Mouse (Mus musculus) heart, embryonic 12.5 days (tissue): Measurements from ENCODE around the gene Rdh9. TPM values are rescaled to one million over a fixed set of nuclear protein-coding genes. Genes with fewer than 3 reads are reported as not detected.

Source experiments
- ATAC-seq: fragments of 200-750 bp; cut with Nextera tagmentation; 2 replicates; pipeline ENCODE4 v1.8.0; 2017; ENCODE audit warnings: moderate TSS enrichment, moderate library complexity; ENCODE audit not compliant: insufficient number of reproducible peaks, low FRiP score
- H3K27ac ChIP-seq: fragments of 300-500 bp; sonication (generic); 2 replicates; pipeline ENCODE4 v1.5.1; 2016; ENCODE audit warnings: mild to moderate bottlenecking, moderate library complexity; ENCODE audit not compliant: poor library complexity, severe bottlenecking
- H3K27me3 ChIP-seq: fragments of 300-500 bp; sonication (generic); replicated peaks from 2 replicates; pipeline ENCODE4 v1.6.1; 2016; ENCODE audit warnings: mild to moderate bottlenecking, moderate library complexity
- H3K36me3 ChIP-seq: fragments of 300-500 bp; sonication (generic); 2 replicates; pipeline ENCODE4 v1.6.1; 2016; ENCODE audit warnings: mild to moderate bottlenecking, moderate library complexity
- H3K4me1 ChIP-seq: fragments of 300-500 bp; sonication (generic); replicated peaks from 2 replicates; pipeline ENCODE4 v1.6.1; 2016; ENCODE audit warnings: mild to moderate bottlenecking
- H3K4me2 ChIP-seq: fragments of 300-500 bp; sonication (generic); 2 replicates; pipeline ENCODE4 v1.6.1; 2016; ENCODE audit warnings: mild to moderate bottlenecking, moderate library complexity
- H3K4me3 ChIP-seq: fragments of 300-500 bp; sonication (generic); 2 replicates; pipeline ENCODE4 v1.5.1; 2016; ENCODE audit warnings: mild to moderate bottlenecking
- H3K9ac ChIP-seq: fragments of 300-500 bp; sonication (generic); 2 replicates; pipeline ENCODE4 v1.6.1; 2016; ENCODE audit warnings: mild to moderate bottlenecking, moderate library complexity
- H3K9me3 ChIP-seq: fragments of 300-500 bp; sonication (generic); replicated peaks from 2 replicates; pipeline ENCODE4 v1.6.1; 2016; ENCODE audit warnings: mild to moderate bottlenecking, moderate library complexity
- WGBS: fragments of 180-500 bp; shearing (Covaris S2); methylation state at CpG from one replicate; pipeline ENCODE4 v1.1.7; 2016; 5-methylcytosine and 5-hydroxymethylcytosine counted together
- polyA plus RNA-seq: library from polyadenylated mRNA; unstranded; fragments of >200 nt; fragmentation: Nextera tagmentation; extraction: Ambion mirVana; gene quantifications from 2 replicates; pipeline ENCODE4 v1.2.1, GENCODE M21; 2016

Rdh9 gene
- polyA plus RNA-seq, 1 experiment from 2014 or later: 0.10 TPM

DNA sequence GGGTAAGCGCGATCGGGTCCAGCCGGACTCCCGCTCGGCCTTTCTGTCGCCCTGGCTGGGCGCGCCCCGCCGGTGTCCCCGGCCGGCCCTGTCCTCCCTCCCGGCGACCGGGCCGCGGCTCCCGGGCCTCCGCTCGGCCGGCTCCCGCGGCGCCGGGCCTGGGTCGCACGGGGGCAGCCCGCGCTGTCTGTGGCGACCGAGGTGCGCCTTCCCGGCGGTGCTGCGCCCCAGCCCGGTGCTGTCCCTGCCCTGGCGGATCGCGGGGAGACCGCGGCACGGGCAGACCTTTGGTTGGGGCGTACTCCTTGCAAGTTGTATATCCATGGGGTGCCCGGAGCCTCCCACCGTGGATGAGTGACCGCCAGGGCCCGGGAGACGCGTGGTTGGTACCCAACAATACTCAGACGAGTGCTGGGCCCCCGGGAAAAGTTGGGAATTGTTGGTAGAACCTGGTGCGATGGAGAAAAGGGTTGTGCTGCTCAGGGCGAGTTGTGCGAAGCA lies 36.5 kb upstream of the Rdh9 start:
- H3K4me3 ChIP-seq: peak overlapping the region; percentile 99
- H3K4me2 ChIP-seq: peak overlapping the region; percentile 77
- under 1% methylated on average over 50 of the region's 55 CpGs for WGBS
- H3K9ac ChIP-seq: peak overlapping the region; percentile 99
- no peaks in the 10 kb centered on the region for H3K9me3 ChIP-seq
- no peaks in the 10 kb centered on the region for H3K27me3 ChIP-seq
- peak; percentile 63 for ATAC-seq
- peaks cover 35% of the 10 kb centered on the region for H3K36me3 ChIP-seq
- peaks cover 14% of the 10 kb centered on the region for H3K4me1 ChIP-seq
- H3K27ac ChIP-seq: peak overlapping the region; percentile 74

DNA sequence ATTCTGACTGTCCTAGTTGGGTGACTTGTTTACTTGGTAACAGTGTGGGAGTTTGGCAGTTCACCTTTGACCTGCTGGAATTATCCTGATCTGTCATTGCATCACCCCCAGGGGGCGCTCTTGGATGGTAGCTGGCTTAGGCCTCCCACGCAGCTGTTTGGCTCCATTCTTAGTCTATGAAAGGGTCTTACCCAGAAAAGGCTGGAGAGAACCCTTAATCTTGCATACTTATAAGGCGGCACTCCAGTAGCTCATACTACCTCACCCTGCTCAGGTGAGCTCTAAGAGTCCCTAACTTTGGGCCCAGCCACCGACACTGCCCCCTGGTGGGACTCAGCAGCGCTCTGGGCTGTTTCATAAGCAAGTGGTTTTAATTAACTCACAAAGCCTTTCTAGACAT lies 31.5 kb upstream of the Rdh9 start:
- H3K4me1 ChIP-seq: peaks cover 29% of the 10 kb centered on the region
- no peak overlapping the region for H3K27ac ChIP-seq
- H3K9ac ChIP-seq: no peak overlapping the region
- ATAC-seq: no peak
- H3K4me2 ChIP-seq: no peak overlapping the region
- H3K9me3 ChIP-seq: no peaks in the 10 kb centered on the region
- H3K36me3 ChIP-seq: peaks cover 68% of the 10 kb centered on the region
- WGBS: 67% methylated on average over 5 of the region's 5 CpGs
- H3K27me3 ChIP-seq: no peaks in the 10 kb centered on the region
- no peak overlapping the region for H3K4me3 ChIP-seq

DNA sequence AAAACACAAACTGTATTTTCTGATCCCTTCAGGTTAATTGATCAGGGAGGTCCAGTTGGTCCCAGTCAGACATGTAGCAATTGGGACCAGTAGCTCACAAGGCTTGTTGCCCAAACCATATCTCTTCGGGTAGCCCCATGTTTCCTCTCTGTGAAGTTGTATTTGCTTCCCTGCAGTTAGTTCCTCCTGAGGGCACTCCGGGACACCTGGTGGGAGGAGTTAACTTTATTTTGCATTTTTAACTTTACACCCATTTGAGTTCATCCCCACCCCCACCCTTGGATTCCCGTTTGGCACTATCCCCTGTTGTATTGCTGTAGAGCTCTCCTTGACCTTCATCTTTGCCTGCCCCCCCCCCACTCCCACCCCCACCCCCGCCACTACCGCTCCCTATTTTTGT lies 30.3 kb upstream of the Rdh9 start:
- H3K9me3 ChIP-seq: no peaks in the 10 kb centered on the region
- peaks cover 71% of the 10 kb centered on the region for H3K36me3 ChIP-seq
- peaks cover 31% of the 10 kb centered on the region for H3K4me1 ChIP-seq
- no peak overlapping the region for H3K4me3 ChIP-seq
- no peak overlapping the region for H3K9ac ChIP-seq
- no peaks in the 10 kb centered on the region for H3K27me3 ChIP-seq
- no peak overlapping the region for H3K4me2 ChIP-seq
- 68% methylated on average over 5 of the region's 5 CpGs for WGBS
- no peak overlapping the region for H3K27ac ChIP-seq
- no peak for ATAC-seq

DNA sequence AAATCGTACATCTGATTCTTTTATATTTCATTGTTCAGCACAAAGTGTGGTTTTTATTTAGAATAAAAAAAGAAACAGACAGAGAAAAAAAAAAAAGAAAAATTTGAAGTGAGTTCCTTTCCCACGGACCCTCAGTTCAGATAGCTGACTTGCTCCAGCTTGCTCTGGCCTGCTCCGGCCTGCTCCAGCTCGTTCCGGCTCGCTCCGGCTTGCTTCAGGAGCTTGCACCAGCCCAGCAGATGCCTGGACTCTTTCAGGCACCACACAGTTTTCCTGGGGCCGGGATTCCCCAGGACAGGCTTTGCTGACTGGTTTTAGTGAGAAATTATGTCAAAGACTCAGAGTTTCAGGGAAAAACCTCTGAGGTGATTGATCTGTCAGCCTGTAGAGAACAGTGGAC lies 28.9 kb upstream of the Rdh9 start:
- ATAC-seq: no peak
- Histone ChIP-seq H3K4me1 (peaks cover 31% of the 10 kb centered on the region), H3K9me3 (no peaks in the 10 kb centered on the region), H3K9ac (peak overlapping the region; percentile 44; the same call in 1 of the 2 replicates), H3K4me2 (peak overlapping the region; percentile 61), H3K27me3 (no peaks in the 10 kb centered on the region), H3K36me3 (peaks cover 60% of the 10 kb centered on the region), H3K4me3 (peak overlapping the region; percentile 48; the same call in 1 of the 2 replicates), H3K27ac (peak overlapping the region; percentile 45)
- WGBS: 70% methylated on average over 8 of the region's 8 CpGs

DNA sequence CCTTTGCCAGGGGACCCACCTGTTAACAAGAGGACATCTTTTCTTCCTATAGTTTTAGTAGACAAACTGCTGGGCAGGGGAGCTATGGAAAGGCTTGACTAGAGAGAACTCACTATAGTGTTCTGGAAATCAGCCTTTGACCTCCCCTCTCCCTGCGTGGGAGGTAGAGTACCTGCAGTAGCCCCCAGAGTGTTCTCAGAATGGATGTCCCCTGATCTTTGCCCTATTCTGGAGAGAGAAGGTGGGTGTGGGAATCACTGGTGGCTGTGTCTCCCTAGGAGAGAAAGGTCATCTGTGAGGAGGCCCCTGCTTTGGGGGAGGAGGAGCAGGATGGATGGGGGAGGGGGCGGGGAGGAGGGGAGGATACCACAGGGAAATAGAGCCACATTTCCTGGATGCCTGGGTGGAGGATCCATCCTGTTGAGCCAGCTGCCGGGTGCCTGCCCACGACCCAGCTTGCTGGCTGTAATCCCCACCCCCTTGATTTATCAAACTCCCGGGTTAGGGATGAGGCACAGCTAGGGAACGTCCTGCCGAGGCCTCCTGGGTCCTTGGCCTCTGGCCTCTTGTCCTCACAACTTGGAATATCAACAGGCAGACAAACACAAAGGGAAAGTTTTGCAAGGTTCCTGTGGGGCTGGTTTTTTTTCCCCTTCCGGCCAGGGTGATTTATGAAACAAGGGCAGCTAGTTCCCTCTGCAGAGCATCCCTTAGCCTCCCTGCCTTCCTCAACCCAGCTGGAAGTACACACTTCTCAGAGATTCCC lies 27.2 kb upstream of the Rdh9 start:
- Histone ChIP-seq H3K36me3 (peaks cover 42% of the 10 kb centered on the region), H3K9ac (peak overlapping the region; percentile 72), H3K27ac (peak overlapping the region; percentile 75), H3K4me2 (peak overlapping the region; percentile 61), H3K4me1 (peaks cover 31% of the 10 kb centered on the region), H3K9me3 (no peaks in the 10 kb centered on the region), H3K4me3 (peak overlapping the region; percentile 48), H3K27me3 (no peaks in the 10 kb centered on the region)
- WGBS: 5% methylated on average over 8 of the region's 8 CpGs
- ATAC-seq: no peak

DNA sequence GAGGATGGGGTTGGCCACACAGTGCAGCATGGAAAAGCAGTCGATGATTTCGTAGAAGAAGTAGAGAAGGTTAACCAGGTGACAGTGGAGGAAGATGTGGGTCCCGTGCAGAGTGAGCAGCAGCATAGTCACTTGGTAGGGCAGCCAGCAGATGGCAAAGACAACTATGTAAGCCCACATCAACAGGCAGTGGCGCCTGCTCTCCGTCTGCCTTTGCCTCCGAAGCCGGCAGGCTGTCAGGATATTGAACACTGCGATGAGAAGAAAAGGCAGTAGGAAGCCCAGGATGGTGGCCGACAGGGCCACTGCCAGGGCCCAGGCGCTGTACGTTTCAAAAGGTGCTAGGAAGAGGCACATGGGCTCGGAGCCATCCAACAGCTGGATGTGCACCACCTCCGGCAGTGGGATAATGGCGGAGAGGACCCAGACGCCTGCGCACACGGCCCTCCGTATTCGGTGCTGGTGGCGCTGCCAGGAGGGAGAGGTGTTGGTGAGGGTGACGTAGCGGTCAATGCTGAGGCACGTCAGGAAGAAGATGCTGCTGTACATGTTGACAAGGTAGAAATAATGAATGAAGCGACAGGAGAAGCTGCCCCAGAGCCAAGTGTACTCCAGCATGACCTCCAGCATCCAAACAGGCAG lies 25.9 kb upstream of the Rdh9 start:
- peaks cover 41% of the 10 kb centered on the region for H3K4me1 ChIP-seq
- ATAC-seq: no peak
- H3K36me3 ChIP-seq: peaks cover 30% of the 10 kb centered on the region
- H3K4me3 ChIP-seq: peak overlapping the region; percentile 48
- WGBS: 42% methylated on average over 24 of the region's 24 CpGs
- no peaks in the 10 kb centered on the region for H3K27me3 ChIP-seq
- peak overlapping the region; percentile 75 for H3K27ac ChIP-seq
- peak overlapping the region; percentile 72 for H3K9ac ChIP-seq
- H3K9me3 ChIP-seq: no peaks in the 10 kb centered on the region
- H3K4me2 ChIP-seq: peak overlapping the region; percentile 61

DNA sequence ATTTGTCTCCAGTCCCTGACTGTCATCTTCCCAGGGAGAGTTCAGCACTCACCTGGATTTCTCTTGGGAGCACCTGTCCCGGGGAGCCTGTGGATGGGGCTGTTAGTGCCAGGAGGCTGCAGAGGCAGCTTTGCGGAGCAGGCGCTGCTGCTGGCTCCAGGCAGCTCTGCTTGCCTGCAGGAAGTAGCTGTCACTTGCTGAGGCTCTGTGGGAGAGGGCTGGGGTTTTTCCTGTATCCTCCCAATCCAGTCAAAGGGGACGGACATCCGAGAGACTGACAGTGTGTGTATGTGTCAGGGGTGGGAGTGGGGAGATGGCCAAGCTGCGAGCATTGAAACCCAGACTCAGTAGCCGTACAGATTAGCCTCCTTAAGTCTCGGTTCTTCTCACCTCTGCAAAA lies 24.6 kb upstream of the Rdh9 start, which contains the start of gene Gpr182:
Gene Gpr182, minus strand, starts transcription at position 185 of the 400 bp plus-strand sequence.
- peaks cover 46% of the 10 kb centered on the region for H3K4me1 ChIP-seq
- peak within 1 kb of the TSS; percentile 48 for H3K4me3 ChIP-seq
- H3K36me3 ChIP-seq: peaks cover 22% of the 10 kb centered on the region
- peak within 1 kb of the TSS; percentile 75 for H3K27ac ChIP-seq
- no peaks in the 10 kb centered on the region for H3K9me3 ChIP-seq
- 27% methylated on average over 8 of the region's 8 CpGs for WGBS
- H3K9ac ChIP-seq: peak within 1 kb of the TSS; percentile 72
- ATAC-seq: peak; percentile 78
- no peaks in the 10 kb centered on the region for H3K27me3 ChIP-seq
- H3K4me2 ChIP-seq: peak within 1 kb of the TSS; percentile 61

DNA sequence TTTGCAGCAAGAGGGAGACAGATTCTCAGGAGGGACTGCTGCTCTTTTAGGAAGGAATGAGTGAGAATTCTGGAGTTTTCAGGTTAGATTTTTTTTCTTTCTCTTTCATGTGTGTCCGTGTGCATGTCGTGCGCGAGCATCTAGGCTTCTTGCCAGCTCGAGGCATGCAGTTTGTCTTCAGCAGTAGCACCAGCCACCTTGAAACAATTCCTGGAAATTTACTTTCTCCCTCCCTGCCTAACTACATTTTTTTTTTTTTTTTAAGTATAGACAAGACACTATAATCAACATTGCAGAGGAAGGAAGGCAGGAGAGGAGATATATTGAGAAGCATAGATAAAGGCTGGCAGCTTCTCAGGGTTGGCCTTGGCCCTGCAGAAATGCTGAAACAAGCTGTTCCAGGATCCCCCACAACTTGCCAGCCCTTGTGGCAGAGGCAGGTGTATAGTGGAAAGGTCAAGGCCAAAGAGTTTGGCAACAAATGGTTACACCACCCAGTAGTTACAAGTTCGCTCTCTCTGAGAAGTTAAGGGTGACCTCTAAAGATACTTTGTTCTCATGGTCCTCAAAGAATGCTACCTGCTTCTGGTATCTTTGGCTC lies 21.5 kb upstream of the Rdh9 start:
- peaks cover 25% of the 10 kb centered on the region; the same call in 1 of the 2 replicates for H3K4me1 ChIP-seq
- 0 out of 2 replicates have a peak, but pooled peaks cover 3% of the 10 kb centered on the region for H3K36me3 ChIP-seq
- ATAC-seq: 0 out of 2 replicates have a peak, but pooled peaks have one; percentile 37
- peaks cover 6% of the 10 kb centered on the region; the same call in 1 of the 2 replicates for H3K9me3 ChIP-seq
- H3K4me2 ChIP-seq: no peak overlapping the region
- 65% methylated on average over 6 of the region's 6 CpGs for WGBS
- no peaks in the 10 kb centered on the region for H3K27me3 ChIP-seq
- no peak overlapping the region for H3K4me3 ChIP-seq
- H3K9ac ChIP-seq: no peak overlapping the region
- peak overlapping the region; percentile 72 for H3K27ac ChIP-seq

DNA sequence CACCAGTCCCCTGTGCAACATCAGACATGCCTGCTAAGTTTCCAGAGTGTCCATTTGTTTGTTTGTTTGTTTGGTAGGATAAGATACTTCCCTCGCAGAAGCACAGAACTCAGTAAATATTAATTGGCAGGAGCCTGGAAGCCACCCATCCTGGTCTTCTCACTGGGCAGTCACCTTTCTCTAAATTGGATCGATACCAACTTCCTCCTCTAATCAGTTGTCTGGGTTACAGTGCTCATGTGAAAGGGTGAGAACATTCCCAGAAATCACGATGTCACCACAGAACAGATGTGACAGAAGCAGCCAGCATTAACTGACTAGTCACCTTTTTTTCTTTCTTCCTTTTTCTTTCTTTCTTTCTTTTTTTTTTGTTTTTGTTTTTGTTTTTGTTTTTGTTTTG lies 20.9 kb upstream of the Rdh9 start:
- no peak overlapping the region for H3K4me3 ChIP-seq
- ATAC-seq: no peak
- 44% methylated on average over 3 of the region's 3 CpGs for WGBS
- no peak overlapping the region for H3K9ac ChIP-seq
- H3K4me1 ChIP-seq: peaks cover 20% of the 10 kb centered on the region; the same call in 1 of the 2 replicates
- H3K9me3 ChIP-seq: peaks cover 6% of the 10 kb centered on the region; the same call in 1 of the 2 replicates
- H3K36me3 ChIP-seq: no peaks in the 10 kb centered on the region
- no peaks in the 10 kb centered on the region for H3K27me3 ChIP-seq
- H3K27ac ChIP-seq: peak overlapping the region; percentile 72
- H3K4me2 ChIP-seq: no peak overlapping the region

DNA sequence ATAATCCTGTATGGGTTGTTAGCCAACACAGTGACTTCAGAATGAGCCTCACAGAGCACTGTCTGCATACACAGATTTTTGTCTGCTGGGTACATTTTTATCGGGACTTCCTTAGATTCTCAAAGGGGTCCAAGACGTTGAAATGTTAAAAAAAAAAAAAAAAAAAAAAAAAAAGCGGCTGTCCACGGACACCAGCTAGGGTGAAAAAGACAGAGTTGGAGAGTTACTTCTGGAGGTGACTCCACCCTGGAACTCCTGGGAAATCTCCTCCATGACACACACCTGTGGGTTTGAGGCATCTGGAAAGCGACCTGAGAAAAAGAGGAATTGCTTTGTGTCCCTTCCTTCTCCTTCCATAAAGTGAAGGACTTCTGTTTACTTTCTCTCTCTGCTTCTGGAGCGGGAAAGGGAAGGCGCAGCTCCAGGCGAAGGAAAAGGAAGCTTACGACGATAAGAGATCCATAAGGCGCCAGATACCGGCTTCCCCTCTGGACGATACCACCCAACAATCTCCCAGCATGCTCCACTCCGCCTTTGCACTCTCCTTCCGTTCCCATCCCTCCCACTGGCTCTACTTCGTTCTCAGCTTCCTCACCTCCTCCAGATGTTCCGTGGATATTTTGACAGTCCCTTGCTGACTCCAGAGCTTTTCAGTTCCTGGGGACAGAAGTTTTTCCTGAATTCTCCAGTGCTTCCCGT lies 20.3 kb upstream of the Rdh9 start:
- Histone ChIP-seq H3K27me3 (no peaks in the 10 kb centered on the region), H3K4me3 (peak overlapping the region; percentile 23), H3K4me2 (peak overlapping the region; percentile 62), H3K9ac (peak overlapping the region; percentile 52; the same call in 1 of the 2 replicates), H3K27ac (peak overlapping the region; percentile 80), H3K36me3 (no peaks in the 10 kb centered on the region), H3K4me1 (peaks cover 18% of the 10 kb centered on the region; the same call in 1 of the 2 replicates), H3K9me3 (peaks cover 6% of the 10 kb centered on the region; the same call in 1 of the 2 replicates)
- 11% methylated on average over 17 of the region's 18 CpGs for WGBS
- peak; percentile 64 for ATAC-seq
